Mouse (Mus musculus) bone marrow macrophage, adult 2 months (primary cell): Measurements from ENCODE around the gene Tekt3.

Source experiments
- CTCF ChIP-seq: IDR thresholded peaks from 2 replicates; pipeline ENCODE4 v1.5.1; 2012; ENCODE audit warnings: low read depth, mild to moderate bottlenecking, low read length, moderate library complexity
- POLR2A ChIP-seq: IDR thresholded peaks from 2 replicates; pipeline ENCODE4 v1.6.1; 2012; ENCODE audit warnings: mild to moderate bottlenecking, low read depth, low read length, borderline replicate concordance

GRCm38 (mm10) chr11:63127513-63127912 lies 66.1 kb downstream of the Tekt3 start:
- no peak for TF ChIP-seq CTCF
- no peak for TF ChIP-seq POLR2A
